17 mouse cellular contexts compared by ENCODE assay signal in the genomic region with DNA sequence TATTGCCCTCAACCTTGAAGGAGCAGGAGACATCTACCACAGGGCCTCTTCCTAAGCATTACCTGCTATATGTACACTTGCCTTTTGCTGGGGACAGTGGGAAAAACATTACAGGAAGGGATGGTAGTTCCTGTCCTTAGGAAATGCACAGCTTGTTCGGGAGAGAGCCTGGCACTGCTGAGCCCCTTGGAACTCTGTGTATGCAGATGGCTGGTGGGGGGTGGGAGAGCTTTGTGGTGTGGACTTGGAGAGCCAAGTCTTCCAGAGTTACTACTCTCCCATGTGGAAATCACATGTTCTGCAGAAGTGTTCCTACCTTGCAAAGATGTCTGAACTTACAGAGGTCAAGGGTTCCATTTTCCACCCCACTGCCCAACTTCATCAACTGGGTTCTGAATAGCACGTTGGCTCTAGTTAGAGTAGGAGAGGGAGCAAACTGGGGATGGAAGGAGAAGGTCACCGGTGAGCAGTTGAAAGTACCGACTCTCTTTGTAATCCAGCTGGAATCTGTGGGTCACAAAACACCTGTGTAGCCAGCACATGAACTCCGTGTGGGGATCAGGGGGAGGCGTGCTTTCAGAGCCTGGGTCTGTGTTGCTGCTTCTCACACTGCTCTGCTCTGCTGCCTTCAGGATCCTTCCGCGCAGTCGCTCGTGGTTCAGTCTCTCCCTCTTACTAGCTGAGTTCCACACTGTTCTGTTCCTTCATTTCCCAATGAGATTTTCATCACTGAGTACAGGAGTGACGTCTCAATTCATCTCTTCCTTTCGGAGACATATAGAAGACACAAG.
A peak's percentile ranks its signal among the peaks of the same experiment; 100 is the strongest.
DNase-seq lines count a peak whose midpoint lies in the region; ATAC-seq and TF ChIP-seq lines count a peak whose summit lies in the region.
"Had no signal": no experiment of that assay in that cellular context is flagged by ENCODE, and none has a peak within 500 bp of the region (broad histone marks: within the 10 kb centered on the region; RNA-seq: fewer than 3 reads in every experiment).

No protein-coding gene starts in this region.

- WGBS in forebrain, embryonic 15.5 days: 80% methylated on average over 12 of the region's 12 CpGs
- WGBS in forebrain, embryonic 12.5 days: 88% methylated on average over 12 of the region's 12 CpGs
- 73% methylated on average over 12 of the region's 12 CpGs for WGBS in bone marrow, adult 2 months

- no peak overlapping the region for H3K9ac ChIP-seq in forebrain, embryonic 15.5 days (replicated peaks)
- H3K9ac ChIP-seq in forebrain, embryonic 12.5 days: no peak overlapping the region
- H3K9ac ChIP-seq: embryonic facial prominence, embryonic 12.5 days; hindbrain, embryonic 14.5 days; intestine, embryonic 15.5 days; midbrain, embryonic 12.5 days had no signal

- TF ChIP-seq POLR2A in bone marrow, adult 2 months (IDR thresholded peaks at IDR 0.05; ENCODE audit: borderline replicate concordance, control insufficient read depth, low read depth, low read length): no peak

- no peak for TF ChIP-seq CTCF in layer of hippocampus, adult 2 months (conservative IDR thresholded peaks at IDR 0.05)
- no peak for TF ChIP-seq CTCF in bone marrow, adult 2 months (IDR thresholded peaks at IDR 0.05; ENCODE audit: control insufficient read depth, insufficient read depth, low read length)

- ATAC-seq in forebrain, embryonic 15.5 days (replicated peaks): peak; percentile 46; the same call in 1 of the 2 replicates
- ATAC-seq in forebrain, embryonic 12.5 days (ENCODE audit: low FRiP score): no peak
- ATAC-seq: intestine, embryonic 15.5 days; Patski had no signal

- H3K4me1 ChIP-seq in forebrain, embryonic 15.5 days: peaks cover 56% of the 10 kb centered on the region
- peaks cover 9% of the 10 kb centered on the region for H3K4me1 ChIP-seq in forebrain, embryonic 12.5 days
- H3K4me1 ChIP-seq in bone marrow, adult 2 months (ENCODE audit: control insufficient read depth, insufficient read depth, low read length): peaks cover 6% of the 10 kb centered on the region
- H3K4me1 ChIP-seq: midbrain, embryonic 12.5 days had no signal

- no peak overlapping the region for H3K4me3 ChIP-seq in forebrain, embryonic 15.5 days
- H3K4me3 ChIP-seq in forebrain, embryonic 12.5 days (replicated peaks): no peak overlapping the region
- H3K4me3 ChIP-seq in layer of hippocampus, adult 2 months: no peak overlapping the region
- H3K4me3 ChIP-seq in bone marrow, adult 2 months (replicated peaks; ENCODE audit: control insufficient read depth, low read depth, low read length): peak overlapping the region; percentile 14
- H3K4me3 ChIP-seq: embryonic facial prominence, embryonic 12.5 days; intestine, embryonic 15.5 days; midbrain, embryonic 12.5 days had no signal

- no peaks in the 10 kb centered on the region for H3K36me3 ChIP-seq in forebrain, embryonic 15.5 days
- no peaks in the 10 kb centered on the region for H3K36me3 ChIP-seq in forebrain, embryonic 12.5 days (replicated peaks)
- H3K36me3 ChIP-seq: embryonic facial prominence, embryonic 12.5 days; intestine, embryonic 15.5 days; midbrain, embryonic 12.5 days had no signal

- no peak overlapping the region for H3K4me2 ChIP-seq in forebrain, embryonic 15.5 days (replicated peaks)
- no peak overlapping the region for H3K4me2 ChIP-seq in forebrain, embryonic 12.5 days
- H3K4me2 ChIP-seq: embryonic facial prominence, embryonic 12.5 days; heart, embryonic 11.5 days; hindbrain, embryonic 14.5 days; intestine, embryonic 15.5 days; midbrain, embryonic 12.5 days had no signal

- peak in 1 of 2 experiments; percentile 41 for DNase-seq in layer of hippocampus, adult 2 months (ENCODE audit: low spot score in 2 of 2)
- DNase-seq in layer of hippocampus, postnatal 10 days (ENCODE audit: low spot score in 2 of 2): no peak
- DNase-seq in cerebellum, postnatal 10 days: peak; percentile 85 to 91
- DNase-seq in thymus, adult 18-20 months: no peak
- DNase-seq: adrenal gland, postnatal 36 days; heart, postnatal 14 days; lung, adult 2 months; right cerebral cortex, postnatal 14 days had no signal

- peak overlapping the region; percentile 56; the same call in 1 of the 2 replicates for H3K27ac ChIP-seq in forebrain, embryonic 15.5 days (replicated peaks)
- no peak overlapping the region for H3K27ac ChIP-seq in forebrain, embryonic 12.5 days
- peak overlapping the region; percentile 76 for H3K27ac ChIP-seq in layer of hippocampus, adult 2 months
- H3K27ac ChIP-seq in bone marrow, adult 2 months (ENCODE audit: control insufficient read depth, insufficient read depth, low read depth, low read length, poor library complexity): peak overlapping the region; percentile 57
- H3K27ac ChIP-seq: embryonic facial prominence, embryonic 12.5 days; hindbrain, embryonic 14.5 days; intestine, embryonic 15.5 days; midbrain, embryonic 12.5 days had no signal

- H3K9me3 ChIP-seq in forebrain, embryonic 15.5 days: no peaks in the 10 kb centered on the region
- H3K9me3 ChIP-seq in forebrain, embryonic 12.5 days: no peaks in the 10 kb centered on the region
- H3K9me3 ChIP-seq: embryonic facial prominence, embryonic 12.5 days; intestine, embryonic 15.5 days; midbrain, embryonic 12.5 days had no signal

- no peaks in the 10 kb centered on the region for H3K27me3 ChIP-seq in forebrain, embryonic 15.5 days
- H3K27me3 ChIP-seq in forebrain, embryonic 12.5 days: no peaks in the 10 kb centered on the region
- H3K27me3 ChIP-seq: embryonic facial prominence, embryonic 12.5 days; intestine, embryonic 15.5 days; midbrain, embryonic 12.5 days; Patski had no signal

Comparison
In these comparisons a context has a peak if more than half of its experiments do, and no peak if none do; other contexts are left out.
1. DNase-seq: peak in cerebellum, postnatal 10 days (2 of 2); none in layer of hippocampus, postnatal 10 days (0 of 2) and thymus, adult 18-20 months (0 of 2).